Comparison of ENCODE assay signal across 24 mouse cellular contexts in the genomic region with DNA sequence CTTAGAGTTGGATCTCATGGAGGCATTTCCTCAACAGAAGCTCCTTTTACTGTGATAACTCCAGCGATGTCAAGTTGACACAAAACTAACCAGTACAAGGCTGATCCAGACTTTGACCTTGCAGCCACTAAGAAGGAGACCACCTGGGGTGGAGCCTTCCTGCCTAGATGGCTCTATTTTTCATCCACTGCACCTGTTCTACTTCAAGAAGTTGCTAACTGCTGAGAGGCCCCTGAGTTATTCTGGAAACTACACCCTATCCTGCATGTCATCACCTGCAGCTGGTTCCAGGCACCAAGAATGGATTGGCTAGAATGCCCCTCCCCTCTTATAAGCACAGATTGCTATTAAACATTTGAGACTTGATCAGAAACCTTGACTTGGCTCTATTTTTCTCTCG. TPM values are rescaled to one million over a fixed set of nuclear protein-coding genes. Genes with fewer than 3 reads are reported as not detected.
"Had no signal": no experiment of that assay in that cellular context is flagged by ENCODE, and none has a peak within 500 bp of the region (broad histone marks: within the 10 kb centered on the region; RNA-seq: fewer than 3 reads in every experiment).

No protein-coding gene starts in this region.

- H3K36me3 ChIP-seq: neural tube, embryonic 13.5 days; neural tube, embryonic 15.5 days; stomach, embryonic 15.5 days had no signal

- H3K4me1 ChIP-seq: neural tube, embryonic 13.5 days; neural tube, embryonic 15.5 days; stomach, embryonic 15.5 days had no signal

- H3K9me3 ChIP-seq: neural tube, embryonic 13.5 days; neural tube, embryonic 15.5 days; stomach, embryonic 15.5 days had no signal

- H3K27ac ChIP-seq: neural tube, embryonic 13.5 days; neural tube, embryonic 15.5 days; stomach, embryonic 15.5 days; stomach, postnatal 0 days had no signal

- DNase-seq: retina, postnatal 1 day; right cerebral cortex, adult 18-20 months; right cerebral cortex, postnatal 14 days; right cerebral cortex, postnatal 25 days; right cerebral cortex, postnatal 4 days; spleen, adult 18-20 months; thymus, adult 18-20 months; thymus, adult 2 months; thymus, postnatal 14 days; thymus, postnatal 25 days; thymus, postnatal 36 days; thymus, postnatal 4 days had no signal

- H3K4me3 ChIP-seq: neural tube, embryonic 13.5 days; neural tube, embryonic 15.5 days; stomach, embryonic 15.5 days had no signal

- H3K9ac ChIP-seq: neural tube, embryonic 13.5 days; neural tube, embryonic 15.5 days; stomach, embryonic 15.5 days had no signal

RNA-seq across cellular contexts. Expression of gene Olfr725, which starts 13.8 kb away (rescaled TPM):
- total RNA-seq: neutrophil, adult 5-6 weeks had no signal
- polyA plus RNA-seq: neural tube, embryonic 13.5 days; neural tube, embryonic 14.5 days; neural tube, embryonic 15.5 days; small intestine, adult 2 months; spleen, adult 2 months; stomach, embryonic 14.5 days; stomach, embryonic 15.5 days; stomach, embryonic 16.5 days; stomach, postnatal 0 days; testis, adult 2 months; thymus, adult 2 months; urinary bladder, adult 2 months had no signal
